Mouse (Mus musculus) spleen, adult 18-20 months (tissue): ENCODE data around the gene Btbd35f12.
"Not testable (repeated sequence)": the region's sequence is repeated elsewhere in the genome, so short reads cannot be mapped to it uniquely, and the experiment has no call there.

ENCODE experiments used
- DNase-seq, 2 experiments: peaks; one replicate each; pipeline ENCODE4 v3.0.0; 2022; ENCODE audit warnings: mixed read lengths in 2 of 2

The Btbd35f12 gene

GRCm38 (mm10) chrX:33313079-33313478 is at the start of gene Btbd35f12:
Gene Btbd35f12 (plus strand): TSS chrX:33313379.
- DNase-seq: not testable (repeated sequence)

GRCm38 (mm10) chrX:33353254-33353653 is 40.1 kb downstream of the Btbd35f12 start:
- peak in 1 of 2 experiments; percentile 5 for DNase-seq
